ENCODE assay signal across 17 mouse cellular contexts in genomic region chr7:101271602-101272001, GRCm38 (mm10). TPM values are rescaled to one million over a fixed set of nuclear protein-coding genes. Genes with fewer than 3 reads are reported as not detected.
A peak's percentile ranks its signal among the peaks of the same experiment; 100 is the strongest.
DNase-seq lines count a peak whose midpoint lies in the region; ATAC-seq and TF ChIP-seq lines count a peak whose summit lies in the region.
"Had no signal": no experiment of that assay in that cellular context is flagged by ENCODE, and none has a peak within 500 bp of the region (broad histone marks: within the 10 kb centered on the region; RNA-seq: fewer than 3 reads in every experiment).

No protein-coding gene starts in this region.

- H3K9me3 ChIP-seq in intestine, postnatal 0 days (ENCODE audit: control insufficient read depth) = no peaks in the 10 kb centered on the region
- H3K9me3 ChIP-seq in intestine, embryonic 15.5 days = no peaks in the 10 kb centered on the region
- H3K9me3 ChIP-seq in lung, postnatal 0 days (ENCODE audit: low read length) = no peaks in the 10 kb centered on the region
- H3K9me3 ChIP-seq: embryonic facial prominence, embryonic 15.5 days; forebrain, embryonic 13.5 days; hindbrain, embryonic 15.5 days; neural tube, embryonic 12.5 days had no signal

- peak; percentile 16 for DNase-seq in lung, postnatal 0 days (ENCODE audit: low spot score)
- no peak for DNase-seq in lung, postnatal 4 days
- no peak for DNase-seq in Patski (ENCODE audit: low read depth, low spot score)
- DNase-seq in adrenal gland, adult 2 months = no peak
- DNase-seq: cerebellum, adult 8-10 months; gastrocnemius, postnatal 10 days; heart, postnatal 10 days; thymus, adult 2 months had no signal

- no peak overlapping the region for H3K27ac ChIP-seq in intestine, postnatal 0 days (ENCODE audit: low read depth, low read length)
- H3K27ac ChIP-seq in intestine, embryonic 15.5 days = no peak overlapping the region
- H3K27ac ChIP-seq in lung, postnatal 0 days (ENCODE audit: low read length) = no peak overlapping the region
- H3K27ac ChIP-seq: embryonic facial prominence, embryonic 15.5 days; forebrain, embryonic 13.5 days; hindbrain, embryonic 15.5 days; macrophage; neural tube, embryonic 12.5 days had no signal

- POLR2A ChIA-PET in Patski (lab: Charles Lee) = interaction anchor here (1.1 kb wide), 1 partner anchor 16 kb away, joined by 4 read pairs; no protein-coding TSS in a partner anchor

- H3K4me1 ChIP-seq in intestine, postnatal 0 days (replicated peaks; ENCODE audit: control insufficient read depth, insufficient read depth, low read length) = no peaks in the 10 kb centered on the region
- H3K4me1 ChIP-seq in intestine, embryonic 15.5 days (replicated peaks) = no peaks in the 10 kb centered on the region
- no peaks in the 10 kb centered on the region for H3K4me1 ChIP-seq in lung, postnatal 0 days (ENCODE audit: insufficient read depth, low read depth, low read length)
- H3K4me1 ChIP-seq: forebrain, embryonic 13.5 days; hindbrain, embryonic 15.5 days; neural tube, embryonic 12.5 days had no signal

- no peak for TF ChIP-seq EP300 in lung, postnatal 0 days (IDR thresholded peaks at IDR 0.05)

- in situ Hi-C loops in Patski (cut with MboI; ENCODE audit: low pct_unique_long_range_greater_than_20kb) = no loop called here

- H3K27me3 ChIP-seq in intestine, postnatal 0 days (replicated peaks; ENCODE audit: control insufficient read depth, insufficient read depth, low read length) = no peaks in the 10 kb centered on the region
- no peaks in the 10 kb centered on the region for H3K27me3 ChIP-seq in intestine, embryonic 15.5 days (replicated peaks)
- no peaks in the 10 kb centered on the region for H3K27me3 ChIP-seq in lung, postnatal 0 days (replicated peaks; ENCODE audit: insufficient read depth, low read length)
- no peaks in the 10 kb centered on the region for H3K27me3 ChIP-seq in Patski
- H3K27me3 ChIP-seq: embryonic facial prominence, embryonic 15.5 days; forebrain, embryonic 13.5 days; hindbrain, embryonic 15.5 days; neural tube, embryonic 12.5 days had no signal

- no peak for ATAC-seq in intestine, postnatal 0 days
- no peak for ATAC-seq in intestine, embryonic 15.5 days
- no peak for ATAC-seq in lung, postnatal 0 days
- no peak for ATAC-seq in Patski
- ATAC-seq in megakaryocyte progenitor cell, adult 5-6 weeks (replicated peaks; ENCODE audit: poor library complexity) = 0 out of 2 replicates have a peak, but pooled peaks have one; percentile 29
- ATAC-seq: CD4-positive, CD25-positive, alpha-beta regulatory T cell, adult 4 months; forebrain, embryonic 13.5 days had no signal

- no peak overlapping the region for H3K9ac ChIP-seq in intestine, postnatal 0 days (ENCODE audit: low read depth, low read length)
- no peak overlapping the region for H3K9ac ChIP-seq in intestine, embryonic 15.5 days
- H3K9ac ChIP-seq in lung, postnatal 0 days (replicated peaks; ENCODE audit: low read depth) = no peak overlapping the region
- H3K9ac ChIP-seq: embryonic facial prominence, embryonic 15.5 days; forebrain, embryonic 13.5 days; hindbrain, embryonic 15.5 days; neural tube, embryonic 12.5 days had no signal

- H3K4me3 ChIP-seq in intestine, postnatal 0 days (ENCODE audit: low read depth, low read length) = no peak overlapping the region
- H3K4me3 ChIP-seq in intestine, embryonic 15.5 days (replicated peaks) = no peak overlapping the region
- no peak overlapping the region for H3K4me3 ChIP-seq in lung, postnatal 0 days (ENCODE audit: low read depth, low read length)
- H3K4me3 ChIP-seq: embryonic facial prominence, embryonic 15.5 days; forebrain, embryonic 13.5 days; hindbrain, embryonic 15.5 days; neural tube, embryonic 12.5 days had no signal

- WGBS in intestine, postnatal 0 days = 71% methylated on average over 1 of the region's 1 CpGs
- WGBS in intestine, embryonic 15.5 days = 71% methylated on average over 1 of the region's 1 CpGs
- WGBS in lung, postnatal 0 days = 59% methylated on average over 1 of the region's 1 CpGs

- H3K4me2 ChIP-seq in intestine, postnatal 0 days (replicated peaks; ENCODE audit: low read depth) = no peak overlapping the region
- H3K4me2 ChIP-seq in intestine, embryonic 15.5 days (replicated peaks) = no peak overlapping the region
- H3K4me2 ChIP-seq in lung, postnatal 0 days (replicated peaks; ENCODE audit: low read depth, low read length) = no peak overlapping the region
- H3K4me2 ChIP-seq: embryonic facial prominence, embryonic 15.5 days; forebrain, embryonic 13.5 days; hindbrain, embryonic 15.5 days; neural tube, embryonic 12.5 days had no signal

- CTCF ChIA-PET in Patski (lab: Charles Lee) = interaction anchor here (0.7 to 1.8 kb wide), 9 partner anchors 10 to 283 kb away, joined by 3 to 7 read pairs (median 4); no protein-coding TSS in a partner anchor

- peak; percentile 57 for TF ChIP-seq CTCF in intestine, postnatal 0 days (IDR thresholded peaks at IDR 0.05; ENCODE audit: low read depth)
- TF ChIP-seq CTCF in lung, postnatal 0 days (IDR thresholded peaks at IDR 0.05) = peak; percentile 63
- peak; percentile 55 for TF ChIP-seq CTCF in Patski (IDR thresholded peaks at IDR 0.05)

- H3K36me3 ChIP-seq in intestine, postnatal 0 days (ENCODE audit: control insufficient read depth, insufficient read depth) = peaks cover 39% of the 10 kb centered on the region
- peaks cover 11% of the 10 kb centered on the region for H3K36me3 ChIP-seq in intestine, embryonic 15.5 days
- H3K36me3 ChIP-seq in lung, postnatal 0 days (ENCODE audit: insufficient read depth, low read length) = peaks cover 2% of the 10 kb centered on the region; the same call in 1 of the 2 replicates

RNA-seq across cellular contexts. Expression of gene Atg16l2, which starts 30.4 kb away (rescaled TPM):
- polyA plus RNA-seq in intestine, postnatal 0 days (2015; fragmentation: Nextera tagmentation; extraction: Ambion mirVana) = 5.2 and 6.2 TPM in 2 replicates
- polyA plus RNA-seq in intestine, embryonic 15.5 days (2015; fragmentation: Nextera tagmentation; extraction: Ambion mirVana) = 14.3 and 16.1 TPM in 2 replicates
- 12.9 and 17.1 TPM in 2 replicates for polyA plus RNA-seq in lung, postnatal 0 days (2015; fragmentation: Nextera tagmentation; extraction: Ambion mirVana)
- 39.5 TPM for polyA plus RNA-seq in Patski (2021)
- 9.8 and 14.7 TPM in 2 replicates for total RNA-seq in megakaryocyte progenitor cell, adult 5-6 weeks (2015)
- 6.7 and 7.1 TPM in 2 replicates for total RNA-seq in megakaryocyte progenitor cell, adult 5-6 weeks (2017)
- total RNA-seq in adrenal gland, adult 2 months (2021) = 10 to 100 TPM; 17.7 to 22.3 TPM
- 17.5 and 19.5 TPM in 2 replicates for polyA plus RNA-seq in adrenal gland, adult 2 months (2012; rRNA removed)

RNA-seq across cellular contexts. Expression of gene Stard10, which starts 45.3 kb away (rescaled TPM):
- 63.7 and 71.7 TPM in 2 replicates for polyA plus RNA-seq in intestine, postnatal 0 days (2015; fragmentation: Nextera tagmentation; extraction: Ambion mirVana)
- 111 and 125 TPM in 2 replicates for polyA plus RNA-seq in intestine, embryonic 15.5 days (2015; fragmentation: Nextera tagmentation; extraction: Ambion mirVana)
- 40.3 and 46.3 TPM in 2 replicates for polyA plus RNA-seq in lung, postnatal 0 days (2015; fragmentation: Nextera tagmentation; extraction: Ambion mirVana)
- 68.5 TPM for polyA plus RNA-seq in Patski (2021)
- 50.4 and 59.3 TPM in 2 replicates for total RNA-seq in megakaryocyte progenitor cell, adult 5-6 weeks (2015)
- total RNA-seq in megakaryocyte progenitor cell, adult 5-6 weeks (2017) = 23.1 and 31.2 TPM in 2 replicates
- total RNA-seq in adrenal gland, adult 2 months (2021) = 10 to 100 TPM; 29.9 to 78.1 TPM
- polyA plus RNA-seq in adrenal gland, adult 2 months (2012; rRNA removed) = 27.6 and 46.9 TPM in 2 replicates
